Mouse (Mus musculus): Measurements from ENCODE around the gene Olfr1358.

The Olfr1358 gene

GRCm38 (mm10) chr10:78569686-78570085 lies 52.5 kb downstream of the Olfr1358 start:
- no peak for DNase-seq (ENCODE audit: low spot score)

Data from ovary, postnatal 36 days (tissue).